Mouse (Mus musculus): ENCODE data around the gene Pcyox1.

Gene Pcyox1

GRCm38 (mm10) chr6:86396581-86397256 is at the start of gene Pcyox1:
Gene Pcyox1, minus strand, starts transcription at chr6:86397154.
- peak; percentile 88 for DNase-seq (ENCODE audit: low read depth, low spot score)

GRCm38 (mm10) chr6:86445551-86445950 is 48.6 kb upstream of the Pcyox1 start:
- DNase-seq (ENCODE audit: low read depth, low spot score): no peak

DNA sequence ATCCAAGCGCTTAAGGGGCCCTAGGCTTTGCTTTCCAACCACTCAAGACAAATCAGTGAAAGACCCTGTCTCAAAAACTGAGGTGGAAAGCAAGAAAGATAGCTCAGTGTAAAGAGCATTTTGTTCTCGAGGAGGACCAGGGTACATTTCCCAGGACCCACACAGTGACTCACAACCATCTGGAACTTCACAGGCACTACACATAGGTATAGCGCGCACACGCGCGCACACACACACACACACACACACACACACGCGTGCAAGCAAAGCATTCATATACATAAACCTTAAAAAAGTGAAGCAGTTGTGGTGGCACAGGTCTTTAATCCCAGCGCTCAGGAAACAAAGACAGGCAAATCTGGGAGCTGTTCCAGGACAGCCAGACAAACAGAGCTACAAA is 44.6 kb upstream of the Pcyox1 start:
- no peak for DNase-seq (ENCODE audit: low read depth, low spot score)

DNA sequence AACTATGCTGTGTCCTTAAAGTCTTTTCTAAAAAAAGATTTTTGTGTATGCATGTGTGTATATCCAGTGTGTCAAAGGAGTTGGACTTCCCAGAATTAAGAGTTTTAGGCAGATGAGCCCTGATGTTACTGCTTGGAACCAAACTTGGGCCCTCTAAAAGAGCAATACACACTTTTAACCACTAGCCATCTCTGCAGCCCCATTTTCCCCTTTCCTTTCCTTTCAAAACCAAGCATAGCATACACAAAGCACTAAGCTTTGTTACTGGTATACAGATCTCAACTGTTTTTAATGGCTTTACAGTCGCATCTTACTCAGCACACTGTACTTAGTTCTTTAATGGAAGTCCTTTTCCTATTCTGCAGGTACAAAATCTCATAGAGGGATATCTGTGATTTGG is 42.6 kb upstream of the Pcyox1 start:
- DNase-seq (ENCODE audit: low read depth, low spot score): peak; percentile 6

DNA sequence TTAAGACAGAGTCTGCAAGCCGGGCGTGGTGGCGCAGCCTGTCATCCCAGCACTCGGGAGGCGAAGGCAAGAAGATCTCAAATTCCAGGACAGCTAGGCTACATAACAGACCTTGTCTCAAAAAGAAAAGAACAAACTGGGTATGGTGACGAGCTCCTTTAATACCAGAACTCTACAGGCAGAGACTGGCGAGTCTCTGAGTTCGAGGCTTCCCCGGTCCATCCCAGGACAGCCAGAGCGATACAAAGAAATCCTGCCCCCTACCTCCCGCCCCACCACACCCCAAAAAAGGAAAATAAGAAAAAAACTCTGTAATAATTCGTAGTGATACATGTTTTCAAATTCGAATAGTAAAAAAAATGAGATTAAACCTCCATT is 42.2 kb upstream of the Pcyox1 start:
- DNase-seq (ENCODE audit: low read depth, low spot score): no peak

DNA sequence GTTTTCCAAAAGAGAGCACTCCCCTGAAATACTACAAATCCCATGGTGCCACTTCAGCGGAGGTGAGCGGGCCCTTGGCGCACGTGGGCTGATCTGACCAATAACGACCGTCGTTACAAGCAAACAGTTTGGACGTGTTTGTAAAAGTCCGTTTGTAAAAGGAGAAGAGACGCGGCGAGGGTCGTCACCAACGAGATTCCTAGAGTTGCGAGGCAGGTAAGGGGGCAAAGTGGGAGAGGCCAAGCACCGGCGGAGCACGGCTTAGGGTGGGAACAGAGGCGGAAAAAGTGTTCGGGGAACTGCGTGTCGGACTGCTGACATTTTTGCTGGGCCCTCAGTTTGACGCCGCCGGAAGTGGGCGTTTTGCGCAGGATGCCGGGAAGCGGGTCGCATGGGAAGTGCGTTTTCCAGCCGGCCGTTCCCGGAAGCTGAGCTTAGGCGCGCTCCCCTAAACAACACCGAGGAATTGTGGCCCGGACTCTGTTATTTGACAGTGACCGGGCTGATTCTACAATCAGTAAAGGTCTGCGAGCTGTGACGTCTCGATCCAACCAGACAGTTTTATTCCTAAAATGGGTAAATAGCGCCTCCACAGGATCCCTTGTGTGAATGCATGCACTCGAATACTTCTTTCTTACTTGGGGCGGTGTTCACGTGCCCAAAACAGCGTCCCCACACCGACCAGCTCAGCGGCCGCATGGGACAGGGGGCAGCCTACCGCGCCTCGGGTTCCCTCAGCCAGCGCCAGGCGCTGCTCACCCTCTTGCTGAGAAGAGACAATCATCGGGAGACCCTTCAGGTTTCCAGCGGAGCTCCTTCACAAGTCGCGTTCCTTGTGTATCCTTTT is 41.5 kb upstream of the Pcyox1 start, which contains the start of gene C87436:
Gene C87436, plus strand, starts transcription at position 103 of the 847 bp plus-strand sequence.
- DNase-seq (ENCODE audit: low read depth, low spot score): peak; percentile 94

DNA sequence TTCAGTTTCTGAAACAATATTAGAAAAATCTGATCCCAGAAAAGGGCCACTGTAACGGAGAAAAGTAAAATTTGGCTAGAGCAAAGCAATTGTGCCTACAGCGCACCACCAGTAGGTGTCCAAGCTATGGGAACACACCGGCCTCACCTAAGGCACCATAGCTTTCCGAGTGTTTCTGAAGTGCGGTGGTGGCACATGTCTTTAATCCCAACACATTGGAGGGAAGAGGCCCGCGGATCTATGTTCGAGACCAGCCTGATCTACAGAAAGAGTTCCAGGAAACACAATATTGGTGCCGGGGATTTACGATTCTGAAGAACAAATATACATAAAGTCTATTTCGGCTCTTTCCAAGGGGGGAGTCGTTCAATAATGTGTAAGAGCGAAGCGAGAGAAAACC is 40.8 kb upstream of the Pcyox1 start:
- peak; percentile 67 for DNase-seq (ENCODE audit: low read depth, low spot score)

- DNase-seq (ENCODE audit: low read depth, low spot score): no peak
Observed at GRCm38 (mm10) chr6:86433696-86434095, 36.7 kb upstream of the Pcyox1 start.

GRCm38 (mm10) chr6:86431531-86431930 is 34.6 kb upstream of the Pcyox1 start:
- DNase-seq (ENCODE audit: low read depth, low spot score): no peak

DNA sequence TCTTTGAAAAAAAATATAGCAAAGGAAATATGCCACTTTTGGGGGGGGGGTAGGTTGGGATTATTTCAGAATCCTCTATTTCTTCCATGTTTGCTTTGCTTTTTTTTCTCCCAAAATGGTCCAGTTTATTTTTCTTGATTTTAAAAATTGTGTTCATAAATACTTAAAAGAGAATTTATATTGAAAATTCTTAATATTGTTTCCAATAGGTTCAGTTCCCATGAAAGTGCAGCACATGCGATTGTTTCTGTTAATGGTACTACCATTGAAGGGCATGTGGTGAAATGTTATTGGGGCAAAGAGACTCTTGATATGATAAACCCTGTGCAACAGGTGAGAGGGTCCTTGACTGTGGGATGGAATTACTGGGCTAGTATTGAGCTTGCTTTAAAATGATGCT is 29.4 kb upstream of the Pcyox1 start, which contains the start of gene Gm44790:
Gene Gm44790, plus strand, starts transcription at position 301 of the 400 bp plus-strand sequence.
- no peak for DNase-seq (ENCODE audit: low read depth, low spot score)

- DNase-seq (ENCODE audit: low read depth, low spot score): peak; percentile 53
Observed at GRCm38 (mm10) chr6:86420491-86420890, 23.5 kb upstream of the Pcyox1 start.

GRCm38 (mm10) chr6:86419239-86419638 is 22.3 kb upstream of the Pcyox1 start:
- no peak for DNase-seq (ENCODE audit: low read depth, low spot score)

- no peak for DNase-seq (ENCODE audit: low read depth, low spot score)
Observed at GRCm38 (mm10) chr6:86418711-86419110, 21.8 kb upstream of the Pcyox1 start.

GRCm38 (mm10) chr6:86406306-86406705 is 9.4 kb upstream of the Pcyox1 start:
- no peak for DNase-seq (ENCODE audit: low read depth, low spot score)

DNA sequence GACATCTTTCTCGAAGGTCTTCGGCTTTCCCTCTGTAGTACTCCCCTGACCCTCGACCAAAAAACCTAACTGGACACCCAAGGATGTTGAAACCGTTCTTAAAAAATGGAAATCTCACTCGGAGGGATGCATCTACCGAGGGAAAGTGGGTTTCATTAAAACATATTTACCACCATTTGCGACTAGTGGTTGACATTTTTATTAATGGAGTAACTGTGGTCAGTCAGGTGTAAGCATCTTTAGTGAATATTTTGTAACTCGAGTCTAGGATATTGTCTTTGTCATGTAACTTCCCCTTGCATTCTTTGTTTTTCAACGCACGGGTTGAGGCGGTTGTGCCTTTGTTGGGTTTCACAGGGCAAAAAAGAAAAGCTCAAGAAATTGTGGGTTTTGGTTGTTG is 8.0 kb upstream of the Pcyox1 start:
- DNase-seq (ENCODE audit: low read depth, low spot score): peak; percentile 31

GRCm38 (mm10) chr6:86404100-86404861 is 7.3 kb upstream of the Pcyox1 start, which contains the start of gene Tia1:
Gene Tia1, plus strand, starts transcription at chr6:86404219.
- peak; percentile 99 for DNase-seq (ENCODE audit: low read depth, low spot score)

- peak; percentile 88 for DNase-seq (ENCODE audit: low read depth, low spot score)
Observed at GRCm38 (mm10) chr6:86403728-86404099, 6.8 kb upstream of the Pcyox1 start.

DNA sequence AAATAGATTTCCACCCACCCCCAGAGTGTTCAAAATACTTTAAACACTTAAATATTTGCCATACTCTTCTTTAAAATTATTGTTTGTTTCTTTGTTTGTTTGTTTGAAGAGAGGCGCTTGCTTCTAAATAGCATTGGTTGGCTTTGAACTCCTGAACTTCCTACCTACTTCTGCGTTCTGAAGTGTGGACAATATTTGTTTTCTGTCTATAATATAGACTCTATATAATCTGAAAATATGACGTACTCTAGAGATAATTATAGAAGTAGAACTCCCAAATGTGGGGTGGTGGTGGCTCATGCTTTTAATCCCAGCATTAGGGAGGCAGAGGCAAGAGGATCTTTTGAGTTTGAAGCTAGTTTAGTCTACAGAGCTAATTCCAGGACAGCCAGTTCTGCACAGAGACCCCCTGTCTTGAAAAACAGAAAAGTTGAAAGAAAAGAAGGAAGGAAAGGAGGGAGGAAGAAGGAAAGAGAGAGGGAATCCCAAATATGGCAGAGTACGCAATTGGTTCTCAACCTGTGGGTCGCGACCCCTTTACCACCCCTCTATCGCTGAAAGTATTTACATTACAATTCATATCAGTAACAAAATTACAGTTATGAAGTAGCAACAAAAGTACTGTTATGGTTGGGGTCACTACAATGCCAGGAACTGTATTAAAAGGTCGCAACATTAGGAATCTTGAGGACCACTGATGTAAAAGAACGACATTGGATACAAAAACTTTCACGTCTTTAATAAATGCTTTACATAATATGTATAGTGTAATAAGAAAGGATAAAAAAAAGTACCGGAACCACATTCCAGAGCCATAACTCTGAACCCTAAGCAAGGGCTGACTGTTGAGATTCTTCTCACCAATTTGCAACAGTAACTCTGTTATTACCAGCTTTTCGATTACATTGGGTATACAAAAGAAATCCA is 6.0 kb upstream of the Pcyox1 start:
- DNase-seq (ENCODE audit: low read depth, low spot score): no peak

DNA sequence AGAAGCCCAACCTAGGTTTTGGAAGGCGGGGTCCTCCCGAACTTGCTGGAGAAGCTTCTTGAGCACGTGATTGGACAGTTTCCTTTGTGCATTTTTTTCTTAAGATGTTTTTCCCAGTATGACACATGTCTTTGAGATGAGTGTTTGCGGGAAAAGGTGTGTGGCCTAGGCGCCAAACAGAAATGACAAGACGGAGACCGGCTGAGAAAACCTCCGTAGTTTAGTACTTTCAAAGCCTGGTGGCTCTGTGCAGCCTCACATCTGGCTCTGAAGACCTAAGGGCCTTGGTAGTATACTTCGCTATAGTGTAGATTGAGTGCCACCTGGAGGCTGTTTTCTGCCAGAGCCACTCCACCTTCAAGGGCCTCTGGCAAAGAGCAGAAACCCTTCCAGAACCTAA is 4.0 kb upstream of the Pcyox1 start:
- DNase-seq (ENCODE audit: low read depth, low spot score): peak; percentile 74

GRCm38 (mm10) chr6:86399995-86400394 is 3.0 kb upstream of the Pcyox1 start:
- DNase-seq (ENCODE audit: low read depth, low spot score): no peak

- DNase-seq (ENCODE audit: low read depth, low spot score): no peak
Observed at GRCm38 (mm10) chr6:86398986-86399385, 2.0 kb upstream of the Pcyox1 start.
